Comparison of ENCODE assay signal across 11 mouse cellular contexts in the genomic region with DNA sequence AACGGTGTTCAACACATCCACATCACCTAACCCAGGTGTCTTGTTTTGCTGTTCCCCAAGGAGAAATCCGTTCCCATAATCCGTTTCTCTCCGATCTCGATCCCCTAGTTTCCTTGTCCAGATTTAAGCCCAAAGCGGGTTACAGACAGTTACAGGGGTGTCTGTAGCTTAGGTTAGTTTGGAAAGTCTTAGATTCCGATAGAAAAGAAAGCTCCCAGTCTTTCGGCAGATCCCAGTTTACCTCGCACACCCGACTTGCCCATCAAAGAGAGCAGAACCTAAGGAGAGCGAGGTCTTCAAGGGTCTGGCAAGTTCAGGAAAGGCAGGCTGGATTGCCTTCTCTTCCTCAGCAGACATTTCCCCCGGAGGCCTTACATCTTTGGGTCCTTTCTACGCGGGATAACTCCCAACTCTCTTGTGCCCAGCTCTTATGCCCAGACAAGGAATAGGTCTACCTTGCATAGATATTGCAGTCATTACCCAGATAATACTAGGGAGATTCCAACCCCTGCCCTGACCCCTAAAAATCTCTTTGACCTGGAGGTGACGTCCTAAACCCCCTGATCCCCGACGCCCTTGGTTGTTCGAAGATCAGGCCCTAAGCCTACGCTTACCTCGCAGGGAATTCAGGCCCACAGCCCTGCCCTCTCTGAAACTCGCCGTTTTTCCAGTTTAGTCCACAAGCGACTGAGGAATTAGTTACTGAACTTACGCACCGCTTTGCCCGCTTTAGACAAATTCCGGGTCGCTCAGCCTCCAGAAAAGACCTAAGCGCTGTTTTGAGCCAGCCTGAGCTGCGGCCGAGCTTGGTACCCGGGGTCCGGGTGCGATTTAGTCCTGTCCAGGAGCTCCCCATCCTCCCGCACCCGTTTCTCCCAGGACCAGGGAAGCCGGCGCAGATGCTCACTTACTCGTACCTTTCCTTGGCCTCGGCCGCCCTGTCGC. TPM values are rescaled to one million over a fixed set of nuclear protein-coding genes. Genes with fewer than 3 reads are reported as not detected.
DNase-seq lines count a peak whose midpoint lies in the region; ATAC-seq and TF ChIP-seq lines count a peak whose summit lies in the region.
"Had no signal": no experiment of that assay in that cellular context is flagged by ENCODE, and none has a peak within 500 bp of the region (broad histone marks: within the 10 kb centered on the region; RNA-seq: fewer than 3 reads in every experiment).

No protein-coding gene starts in this region.

- H3K9ac ChIP-seq in lung, embryonic 14.5 days: peak overlapping the region; percentile 32; the same call in 1 of the 2 replicates

- no peak for ATAC-seq in lung, embryonic 14.5 days (ENCODE audit: insufficient read depth)
- ATAC-seq: Patski had no signal

- no peaks in the 10 kb centered on the region for H3K9me3 ChIP-seq in lung, embryonic 14.5 days (ENCODE audit: low read depth, low read length)
- H3K9me3 ChIP-seq in forebrain, embryonic 10.5 days: no peaks in the 10 kb centered on the region
- H3K9me3 ChIP-seq in limb, embryonic 10.5 days (replicated peaks): no peaks in the 10 kb centered on the region

- H3K36me3 ChIP-seq in lung, embryonic 14.5 days (ENCODE audit: insufficient read depth): no peaks in the 10 kb centered on the region
- H3K36me3 ChIP-seq in forebrain, embryonic 10.5 days (replicated peaks): peaks cover 5% of the 10 kb centered on the region; the same call in 1 of the 2 replicates
- no peaks in the 10 kb centered on the region for H3K36me3 ChIP-seq in limb, embryonic 10.5 days

- no peak for DNase-seq in lung, embryonic 14.5 days
- no peak for DNase-seq in lung, postnatal 25 days (ENCODE audit: low spot score)
- peak; percentile 40 for DNase-seq in forebrain, embryonic 10.5 days (ENCODE audit: extremely low spot score, low spot score)
- no peak for DNase-seq in limb, embryonic 10.5 days (ENCODE audit: low spot score)
- peak; percentile 24 for DNase-seq in retina, postnatal 1 day
- DNase-seq in gastrocnemius, postnatal 14 days: no peak
- no peak for DNase-seq in layer of hippocampus, postnatal 25 days (ENCODE audit: extremely low spot score in 1 of 2, low spot score in 1 of 2)
- DNase-seq in ovary, adult 18-20 months (ENCODE audit: low spot score): no peak

- peak overlapping the region; percentile 42 for H3K4me3 ChIP-seq in lung, embryonic 14.5 days (ENCODE audit: low read depth, low read length)
- peak overlapping the region; percentile 60 for H3K4me3 ChIP-seq in forebrain, embryonic 10.5 days
- peak overlapping the region; percentile 56 for H3K4me3 ChIP-seq in limb, embryonic 10.5 days

- 0 out of 2 replicates have a peak, but pooled peaks cover 3% of the 10 kb centered on the region for H3K4me1 ChIP-seq in lung, embryonic 14.5 days (ENCODE audit: insufficient read depth)
- peaks cover 71% of the 10 kb centered on the region for H3K4me1 ChIP-seq in forebrain, embryonic 10.5 days
- peaks cover 57% of the 10 kb centered on the region for H3K4me1 ChIP-seq in limb, embryonic 10.5 days

- peaks cover 96% of the 10 kb centered on the region for H3K27me3 ChIP-seq in lung, embryonic 14.5 days (ENCODE audit: insufficient read depth, low read length)
- peaks cover 100% of the 10 kb centered on the region for H3K27me3 ChIP-seq in forebrain, embryonic 10.5 days (ENCODE audit: poor library complexity, severe bottlenecking)
- H3K27me3 ChIP-seq in limb, embryonic 10.5 days (ENCODE audit: low read depth, poor library complexity, severe bottlenecking): peaks cover 100% of the 10 kb centered on the region

- H3K4me2 ChIP-seq in lung, embryonic 14.5 days: peak overlapping the region; percentile 84

- no peak for TF ChIP-seq CTCF in lung, embryonic 14.5 days (IDR thresholded peaks at IDR 0.05; ENCODE audit: low read depth)

- intact Hi-C loops in gastrocnemius, postnatal 14 days (cut with DNase I; ENCODE audit: low total_unique reads): loop anchor here (10.0 kb wide), 1 partner anchor 118 kb away; no protein-coding TSS in a partner anchor

- 3% methylated on average over 42 of the region's 42 CpGs for WGBS in lung, embryonic 14.5 days
- under 1% methylated on average over 42 of the region's 42 CpGs for whole genome bisulfite sequencing in forebrain, embryonic 10.5 days
- under 1% methylated on average over 42 of the region's 42 CpGs for WGBS in limb, embryonic 10.5 days

- no peak overlapping the region for H3K27ac ChIP-seq in lung, embryonic 14.5 days (ENCODE audit: low read depth)
- peak overlapping the region; percentile 85 for H3K27ac ChIP-seq in forebrain, embryonic 10.5 days
- H3K27ac ChIP-seq in limb, embryonic 10.5 days: peak overlapping the region; percentile 74

RNA-seq across cellular contexts. Expression of a gene that starts 1.3 kb away (rescaled TPM):
- 0.26 TPM in 1 of 2 replicates, not detected in the other for polyA plus RNA-seq in lung, embryonic 14.5 days (2014; fragmentation: Nextera tagmentation; extraction: Ambion mirVana)
- 9.7 and 10.9 TPM in 2 replicates for polyA plus RNA-seq in forebrain, embryonic 10.5 days (2016; fragmentation: Nextera tagmentation; extraction: Ambion mirVana)
- polyA plus RNA-seq in limb, embryonic 10.5 days (2016; fragmentation: Nextera tagmentation; extraction: Ambion mirVana): 0.87 and 2.7 TPM in 2 replicates
- total RNA-seq in gastrocnemius, postnatal 14 days (2021): 10 to 100 TPM in 1 of 2 experiments, 1 to 10 TPM in 1; 6.2 to 12.2 TPM
- under 1 TPM in 1 of 2 experiments, not detected in 1; 0.20 TPM for total RNA-seq in layer of hippocampus, postnatal 25 days (2021)
- total RNA-seq: common myeloid progenitor, adult 5-6 weeks; liver, adult 2 months had no signal
- polyA plus RNA-seq: liver, adult 2 months; Patski had no signal

Comparison
In these comparisons a context has a peak if more than half of its experiments do, and no peak if none do; other contexts are left out.
1. DNase-seq: peak in forebrain, embryonic 10.5 days (single experiment) and retina, postnatal 1 day (single experiment); none in lung, embryonic 14.5 days (single experiment), lung, postnatal 25 days (single experiment), limb, embryonic 10.5 days (single experiment), gastrocnemius, postnatal 14 days (single experiment), layer of hippocampus, postnatal 25 days (0 of 2) and ovary, adult 18-20 months (single experiment).
2. Peak in every context shown above with its lines, with median percentiles within 50 percentile points of each other: H3K4me3 ChIP-seq.